Mouse (Mus musculus): ENCODE data around the gene Cldn13.

DNA sequence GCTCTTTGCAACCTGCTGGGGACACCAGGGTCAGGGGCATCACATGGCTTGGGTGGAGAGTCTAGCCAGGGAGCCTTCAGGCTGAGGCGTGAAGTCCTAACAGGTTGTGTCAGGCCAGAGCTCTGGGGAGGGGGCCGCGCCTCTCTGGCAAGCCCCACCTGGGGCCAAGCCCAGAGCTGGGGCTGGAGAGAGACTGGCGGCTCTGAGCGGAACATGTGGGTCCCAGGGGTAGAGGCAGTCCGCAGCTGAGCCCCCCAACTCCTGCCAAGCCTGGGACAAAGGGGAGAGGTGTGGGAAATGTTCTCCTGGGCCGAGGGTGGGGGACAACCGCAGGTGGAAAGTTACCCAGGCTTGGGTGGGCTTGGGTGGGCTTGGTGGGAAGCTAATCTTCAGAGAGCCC, 18.4 kb downstream of the Cldn13 start:
- TF ChIP-seq EP300 (IDR thresholded peaks at IDR 0.05; ENCODE audit: low read depth): no peak
- TF ChIP-seq CTCF (IDR thresholded peaks at IDR 0.05; ENCODE audit: low read depth): no peak

Measured in liver, postnatal 0 days (tissue).